Mouse (Mus musculus): ENCODE data around the gene Slc22a3. TPM values are rescaled to one million over a fixed set of nuclear protein-coding genes. Genes with fewer than 3 reads are reported as not detected.

Gene Slc22a3
- total and polyA plus RNA-seq, 2 experiments from 2014 or later: 0.04 to 0.52 TPM

GRCm38 (mm10) chr17:12506903-12507563, 471 bp downstream of the Slc22a3 start:
- Histone ChIP-seq H3K27ac (ENCODE audit: low read depth) (no peak overlapping the region), H3K4me1 (ENCODE audit: control insufficient read depth, insufficient read depth) (no peaks in the 10 kb centered on the region), H3K27me3 (ENCODE audit: control insufficient read depth, insufficient read depth, low read length) (peaks cover 51% of the 10 kb centered on the region), H3K36me3 (replicated peaks; ENCODE audit: control insufficient read depth, insufficient read depth, low read length) (no peaks in the 10 kb centered on the region), H3K4me2 (ENCODE audit: low read depth, low read length) (peak overlapping the region; percentile 71), H3K9ac (replicated peaks; ENCODE audit: low read depth, low read length) (no peak overlapping the region), H3K4me3 (ENCODE audit: low read depth, low read length) (peak overlapping the region; percentile 46), H3K9me3 (replicated peaks; ENCODE audit: control insufficient read depth, low read length) (no peaks in the 10 kb centered on the region)
- under 1% methylated on average over 55 of the region's 65 CpGs for WGBS
- TF ChIP-seq EP300 (IDR thresholded peaks at IDR 0.05; ENCODE audit: low read depth): no peak
- ATAC-seq (ENCODE audit: insufficient read depth, low read depth) (peak; percentile 49), DNase-seq (ENCODE audit: low spot score) (no peak)

GRCm38 (mm10) chr17:12505708-12506107, 1.8 kb downstream of the Slc22a3 start:
- Histone ChIP-seq H3K9me3 (replicated peaks; ENCODE audit: control insufficient read depth, low read length) (no peaks in the 10 kb centered on the region), H3K4me2 (ENCODE audit: low read depth, low read length) (no peak overlapping the region), H3K4me1 (ENCODE audit: control insufficient read depth, insufficient read depth) (no peaks in the 10 kb centered on the region), H3K4me3 (ENCODE audit: low read depth, low read length) (no peak overlapping the region), H3K9ac (replicated peaks; ENCODE audit: low read depth, low read length) (no peak overlapping the region), H3K27ac (ENCODE audit: low read depth) (no peak overlapping the region), H3K27me3 (ENCODE audit: control insufficient read depth, insufficient read depth, low read length) (peaks cover 51% of the 10 kb centered on the region), H3K36me3 (replicated peaks; ENCODE audit: control insufficient read depth, insufficient read depth, low read length) (no peaks in the 10 kb centered on the region)
- DNase-seq (ENCODE audit: low spot score) (no peak), ATAC-seq (ENCODE audit: insufficient read depth, low read depth) (no peak)
- TF ChIP-seq EP300 (IDR thresholded peaks at IDR 0.05; ENCODE audit: low read depth): no peak
- no peak for TF ChIP-seq CTCF (IDR thresholded peaks at IDR 0.05; ENCODE audit: low read depth)
- WGBS: 66% methylated on average over 6 of the region's 6 CpGs

GRCm38 (mm10) chr17:12499426-12499825, 8.1 kb downstream of the Slc22a3 start:
- no peak overlapping the region for H3K9ac ChIP-seq (replicated peaks; ENCODE audit: low read depth, low read length)
- TF ChIP-seq EP300 (IDR thresholded peaks at IDR 0.05; ENCODE audit: low read depth): no peak
- no peak for TF ChIP-seq CTCF (IDR thresholded peaks at IDR 0.05; ENCODE audit: low read depth)
- H3K4me2 ChIP-seq (ENCODE audit: low read depth, low read length): no peak overlapping the region
- no peaks in the 10 kb centered on the region for H3K9me3 ChIP-seq (replicated peaks; ENCODE audit: control insufficient read depth, low read length)
- no peak overlapping the region for H3K4me3 ChIP-seq (ENCODE audit: low read depth, low read length)
- WGBS: 78% methylated on average over 8 of the region's 8 CpGs
- ATAC-seq (ENCODE audit: insufficient read depth, low read depth) (no peak), DNase-seq (ENCODE audit: low spot score) (no peak)
- no peak overlapping the region for H3K27ac ChIP-seq (ENCODE audit: low read depth)
- no peaks in the 10 kb centered on the region for H3K4me1 ChIP-seq (ENCODE audit: control insufficient read depth, insufficient read depth)
- H3K27me3 ChIP-seq (ENCODE audit: control insufficient read depth, insufficient read depth, low read length): peaks cover 6% of the 10 kb centered on the region; the same call in 1 of the 2 replicates
- no peaks in the 10 kb centered on the region for H3K36me3 ChIP-seq (replicated peaks; ENCODE audit: control insufficient read depth, insufficient read depth, low read length)

GRCm38 (mm10) chr17:12495558-12495957, 11.9 kb downstream of the Slc22a3 start:
- no peak overlapping the region for H3K4me3 ChIP-seq (ENCODE audit: low read depth, low read length)
- no peak overlapping the region for H3K27ac ChIP-seq (ENCODE audit: low read depth)
- WGBS: 47% methylated on average over 3 of the region's 3 CpGs
- no peak for DNase-seq (ENCODE audit: low spot score)
- H3K4me2 ChIP-seq (ENCODE audit: low read depth, low read length): no peak overlapping the region
- no peaks in the 10 kb centered on the region for H3K4me1 ChIP-seq (ENCODE audit: control insufficient read depth, insufficient read depth)
- no peak overlapping the region for H3K9ac ChIP-seq (replicated peaks; ENCODE audit: low read depth, low read length)
- H3K27me3 ChIP-seq (ENCODE audit: control insufficient read depth, insufficient read depth, low read length): no peaks in the 10 kb centered on the region
- TF ChIP-seq EP300 (IDR thresholded peaks at IDR 0.05; ENCODE audit: low read depth) (no peak), CTCF (IDR thresholded peaks at IDR 0.05; ENCODE audit: low read depth) (no peak)
- no peaks in the 10 kb centered on the region for H3K36me3 ChIP-seq (replicated peaks; ENCODE audit: control insufficient read depth, insufficient read depth, low read length)
- H3K9me3 ChIP-seq (replicated peaks; ENCODE audit: control insufficient read depth, low read length): no peaks in the 10 kb centered on the region
- no peak for ATAC-seq (ENCODE audit: insufficient read depth, low read depth)

DNA sequence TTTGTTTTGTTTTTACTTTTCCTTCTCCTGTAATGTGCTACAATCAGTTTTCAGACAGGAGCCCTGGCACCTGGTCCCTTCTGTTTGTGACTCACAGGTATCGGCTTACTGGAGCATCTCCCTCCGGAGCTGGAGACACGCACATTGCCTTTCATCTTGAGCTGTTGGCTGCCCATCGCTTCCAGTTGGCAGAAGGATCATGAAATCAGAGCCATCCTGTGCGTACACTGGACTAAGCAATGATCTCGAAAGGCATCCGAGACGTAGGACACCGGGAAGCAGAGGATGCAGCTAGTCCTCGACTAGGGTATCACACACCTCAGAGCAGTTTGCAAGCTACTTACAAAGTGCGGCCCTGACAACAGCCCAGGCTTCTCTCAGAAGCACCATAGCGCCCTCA, 15.9 kb downstream of the Slc22a3 start:
- TF ChIP-seq CTCF (IDR thresholded peaks at IDR 0.05; ENCODE audit: low read depth) (no peak), EP300 (IDR thresholded peaks at IDR 0.05; ENCODE audit: low read depth) (no peak)
- ATAC-seq (ENCODE audit: insufficient read depth, low read depth) (no peak), DNase-seq (ENCODE audit: low spot score) (no peak)
- Histone ChIP-seq H3K4me2 (ENCODE audit: low read depth, low read length) (no peak overlapping the region), H3K4me3 (ENCODE audit: low read depth, low read length) (no peak overlapping the region), H3K9ac (replicated peaks; ENCODE audit: low read depth, low read length) (no peak overlapping the region), H3K4me1 (ENCODE audit: control insufficient read depth, insufficient read depth) (no peaks in the 10 kb centered on the region), H3K9me3 (replicated peaks; ENCODE audit: control insufficient read depth, low read length) (no peaks in the 10 kb centered on the region), H3K27ac (ENCODE audit: low read depth) (no peak overlapping the region), H3K36me3 (replicated peaks; ENCODE audit: control insufficient read depth, insufficient read depth, low read length) (no peaks in the 10 kb centered on the region), H3K27me3 (ENCODE audit: control insufficient read depth, insufficient read depth, low read length) (0 out of 2 replicates have a peak, but pooled peaks cover 2% of the 10 kb centered on the region)
- WGBS: 83% methylated on average over 12 of the region's 12 CpGs

DNA sequence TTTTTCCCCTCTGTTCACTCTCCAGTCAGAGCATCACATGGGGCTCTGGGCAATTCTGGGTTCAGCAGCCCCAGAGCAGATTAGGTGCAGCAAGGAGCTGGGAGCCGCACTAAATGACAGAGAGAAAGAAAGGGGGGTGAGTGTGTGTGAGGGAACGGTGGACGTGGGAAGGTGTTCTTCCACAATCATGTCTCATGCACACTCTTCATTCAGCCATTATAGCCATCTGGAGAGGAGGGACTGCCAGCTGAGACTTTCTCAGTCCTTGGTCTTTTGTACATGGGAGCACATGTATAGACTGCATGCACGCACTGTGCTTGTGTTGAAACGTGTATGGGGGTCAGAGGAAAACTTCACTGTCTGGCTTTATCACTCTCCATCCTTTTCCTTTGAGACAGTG, 17.6 kb downstream of the Slc22a3 start:
- WGBS: 77% methylated on average over 5 of the region's 5 CpGs
- H3K4me3 ChIP-seq (ENCODE audit: low read depth, low read length): no peak overlapping the region
- H3K9ac ChIP-seq (replicated peaks; ENCODE audit: low read depth, low read length): no peak overlapping the region
- no peak overlapping the region for H3K27ac ChIP-seq (ENCODE audit: low read depth)
- TF ChIP-seq EP300 (IDR thresholded peaks at IDR 0.05; ENCODE audit: low read depth) (no peak), CTCF (IDR thresholded peaks at IDR 0.05; ENCODE audit: low read depth) (no peak)
- no peaks in the 10 kb centered on the region for H3K36me3 ChIP-seq (replicated peaks; ENCODE audit: control insufficient read depth, insufficient read depth, low read length)
- no peak overlapping the region for H3K4me2 ChIP-seq (ENCODE audit: low read depth, low read length)
- no peaks in the 10 kb centered on the region for H3K9me3 ChIP-seq (replicated peaks; ENCODE audit: control insufficient read depth, low read length)
- H3K4me1 ChIP-seq (ENCODE audit: control insufficient read depth, insufficient read depth): no peaks in the 10 kb centered on the region
- ATAC-seq (ENCODE audit: insufficient read depth, low read depth): no peak
- DNase-seq (ENCODE audit: low spot score): no peak
- H3K27me3 ChIP-seq (ENCODE audit: control insufficient read depth, insufficient read depth, low read length): 0 out of 2 replicates have a peak, but pooled peaks cover 2% of the 10 kb centered on the region

Measured in heart, postnatal 0 days (tissue).